Mouse (Mus musculus) granulocyte monocyte progenitor cell, adult 5-6 weeks (primary cell): ENCODE data around the gene Manba. TPM values are rescaled to one million over a fixed set of nuclear protein-coding genes. Genes with fewer than 3 reads are reported as not detected.

ENCODE experiments used
- ATAC-seq: replicated peaks from 2 replicates; pipeline ENCODE4 v1.8.0; 2016; ENCODE audit warnings: mild to moderate bottlenecking, moderate TSS enrichment, inconsistent platforms; ENCODE audit not compliant: poor library complexity, severe bottlenecking
- total RNA-seq, 2 experiments: library from RNA; stranded (forward) in 1 of 2; stranded (reverse) in 1 of 2; fragments of 200-712, 200-1000 nt in 1 of 2; fragments of >200 nt in 1 of 2; fragmentation: Nextera tagmentation in 1 of 2; gene quantifications; 2 replicates each; pipeline ENCODE4 v1.2.3; 2014 to 2017

Manba gene
- total RNA-seq, 2 experiments from 2014 or later: 24.6 to 33.6 TPM

- no peak for ATAC-seq
Measured at GRCm38 (mm10) chr3:135610221-135610620, 124.8 kb downstream of the Manba start.

- no peak for ATAC-seq
Measured at GRCm38 (mm10) chr3:135614376-135614775, 129.0 kb downstream of the Manba start.

- peak; percentile 72 for ATAC-seq
Measured at GRCm38 (mm10) chr3:135616730-135617129, 131.3 kb downstream of the Manba start.

Other genes starting within 250 kb of the Manba start
- not detected in 2 replicates for gene Bdh2, start 204.4 kb upstream of the Manba start, total RNA-seq (2014; fragmentation: Nextera tagmentation)
- gene Bdh2, start 204.4 kb upstream of the Manba start, total RNA-seq (2017): 0.86 TPM in 1 of 2 replicates, not detected in the other
- gene Slc9b2, start 177.9 kb upstream of the Manba start, total RNA-seq (2014; fragmentation: Nextera tagmentation): 1.1 TPM in 1 of 2 replicates, not detected in the other
- gene Slc9b2, start 177.9 kb upstream of the Manba start, total RNA-seq (2017): not detected in 2 replicates
- gene Slc9b1, start 137.6 kb upstream of the Manba start, total RNA-seq (2014; fragmentation: Nextera tagmentation): not detected in 2 replicates
- gene Slc9b1, start 137.6 kb upstream of the Manba start, total RNA-seq (2017): 0.22 and 0.36 TPM in 2 replicates
- 47.6 and 60.6 TPM in 2 replicates for gene Cisd2, start 61.7 kb upstream of the Manba start, total RNA-seq (2014; fragmentation: Nextera tagmentation)
- 35.9 and 48.9 TPM in 2 replicates for gene Cisd2, start 61.7 kb upstream of the Manba start, total RNA-seq (2017)
- 413 and 488 TPM in 2 replicates for gene Ube2d3, start 47.5 kb upstream of the Manba start, total RNA-seq (2014; fragmentation: Nextera tagmentation)
- gene Ube2d3, start 47.5 kb upstream of the Manba start, total RNA-seq (2017): 457 and 710 TPM in 2 replicates
- 100 and 112 TPM in 2 replicates for gene Nfkb1, start 205.9 kb downstream of the Manba start, total RNA-seq (2014; fragmentation: Nextera tagmentation)
- 104 and 117 TPM in 2 replicates for gene Nfkb1, start 205.9 kb downstream of the Manba start, total RNA-seq (2017)